Mouse (Mus musculus) Patski (cell line): ENCODE results near the gene Inhbb. TPM values are rescaled to one million over a fixed set of nuclear protein-coding genes. Genes with fewer than 3 reads are reported as not detected.
A peak's percentile ranks its signal among the peaks of the same experiment; 100 is the strongest.

Source experiments
- ATAC-seq: fragments of 100-300 bp; one replicate; pipeline ENCODE4 v1.8.0; 2021
- CTCF ChIA-PET: fragments of 350-600 bp; sonication (Branson Sonifier 250); formaldehyde crosslinking; loops from one replicate; lab custom pipeline; 2022; ENCODE audit warnings: inconsistent platforms; lab: Charles Lee
- POLR2A ChIA-PET: fragments of 350-600 bp; sonication (Branson Sonifier 250); formaldehyde crosslinking; loops from one replicate; lab custom pipeline; 2022; ENCODE audit warnings: antibody characterized with exemption, inconsistent platforms; lab: Charles Lee
- DNase-seq: peaks from one replicate; pipeline ENCODE4 v3.0.0-alpha.2; 2011; ENCODE audit warnings: low read depth, low spot score
- H3K27me3 ChIP-seq: fragments of 371-371 bp; one replicate; pipeline ENCODE4 v1.5.1; 2021
- CTCF ChIP-seq: fragments of 100-300 bp; IDR thresholded peaks from one replicate; pipeline ENCODE4 v1.5.1; 2021
- in situ Hi-C: fragments of 300-500 bp; cut with MboI; formaldehyde crosslinking; loops from 3 replicates; pipeline ENCODE4 v1.11.1; 2018; ENCODE audit warnings: low pct_unique_long_range_greater_than_20kb, mixed read lengths
- polyA plus RNA-seq: library from polyadenylated mRNA; unstranded; gene quantifications from one replicate; pipeline ENCODE4 v1.2.3, GENCODE M21; 2021

Inhbb gene
- 24.6 TPM for polyA plus RNA-seq

- CTCF ChIA-PET = interaction anchor here (1.0 kb wide), 1 partner anchor 327 kb away, joined by 4 read pairs; no protein-coding TSS in a partner anchor
- no peaks in the 10 kb centered on the region for H3K27me3 ChIP-seq
- no peak for TF ChIP-seq CTCF
- POLR2A ChIA-PET = interaction anchor here (0.6 to 1.0 kb wide), 3 partner anchors 15 to 634 kb away, joined by 3 read pairs; no protein-coding TSS in a partner anchor
- peak; percentile 32 for ATAC-seq
- in situ Hi-C loops = loop anchor here (5.0 kb wide), 2 partner anchors 79 to 329 kb away; no protein-coding TSS in a partner anchor
- DNase-seq = no peak
Measured at GRCm38 (mm10) chr1:119421576-119422421, at the start of gene Inhbb. Gene Inhbb (minus strand): TSS chr1:119422248.

DNA sequence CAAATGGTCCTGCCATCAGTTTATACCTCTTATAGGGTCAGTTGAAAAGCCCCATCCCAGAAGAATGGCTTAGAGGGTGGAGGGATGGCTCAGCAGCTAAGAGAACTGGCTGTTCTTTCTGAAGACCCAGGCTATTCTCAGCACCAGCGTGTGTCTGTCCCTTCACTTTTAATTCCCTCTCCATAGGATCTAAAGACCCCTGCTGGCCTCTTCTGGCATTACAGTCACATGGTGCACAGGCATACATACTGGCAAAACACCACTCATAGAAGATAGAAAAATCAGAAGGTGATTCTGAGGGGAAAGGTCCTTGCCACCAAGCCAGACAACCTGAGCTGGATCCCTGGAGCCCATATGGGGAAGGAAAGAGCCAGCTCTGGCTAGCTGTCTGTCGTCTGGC lies 41.3 kb upstream of the Inhbb start:
- DNase-seq (no peak), ATAC-seq (peak; percentile 69)
- in situ Hi-C loops = loop anchor here (5.0 to 10.0 kb wide), 3 partner anchors 211 to 689 kb away; no protein-coding TSS in a partner anchor
- ChIA-PET POLR2A (no interaction called here), CTCF (interaction anchor here (0.9 to 1.5 kb wide), 8 partner anchors 12 to 392 kb away, joined by 3 to 8 read pairs (median 4); no protein-coding TSS in a partner anchor)
- H3K27me3 ChIP-seq = no peaks in the 10 kb centered on the region
- TF ChIP-seq CTCF = peak; percentile 83

GRCm38 (mm10) chr1:119460062-119460461 lies 38.0 kb upstream of the Inhbb start:
- ChIA-PET CTCF (interaction anchor here (1.5 to 7.0 kb wide), 2 partner anchors 35 to 375 kb away, joined by 5 to 53 read pairs; no protein-coding TSS in a partner anchor), POLR2A (interaction anchor here (0.6 kb wide), 3 partner anchors 19 to 370 kb away, joined by 3 to 8 read pairs (median 4); no protein-coding TSS in a partner anchor)
- no peak for TF ChIP-seq CTCF
- no peaks in the 10 kb centered on the region for H3K27me3 ChIP-seq
- in situ Hi-C loops = loop anchor here (5.0 to 10.0 kb wide), 3 partner anchors 215 to 685 kb away; no protein-coding TSS in a partner anchor
- DNase-seq (no peak), ATAC-seq (no peak)

DNA sequence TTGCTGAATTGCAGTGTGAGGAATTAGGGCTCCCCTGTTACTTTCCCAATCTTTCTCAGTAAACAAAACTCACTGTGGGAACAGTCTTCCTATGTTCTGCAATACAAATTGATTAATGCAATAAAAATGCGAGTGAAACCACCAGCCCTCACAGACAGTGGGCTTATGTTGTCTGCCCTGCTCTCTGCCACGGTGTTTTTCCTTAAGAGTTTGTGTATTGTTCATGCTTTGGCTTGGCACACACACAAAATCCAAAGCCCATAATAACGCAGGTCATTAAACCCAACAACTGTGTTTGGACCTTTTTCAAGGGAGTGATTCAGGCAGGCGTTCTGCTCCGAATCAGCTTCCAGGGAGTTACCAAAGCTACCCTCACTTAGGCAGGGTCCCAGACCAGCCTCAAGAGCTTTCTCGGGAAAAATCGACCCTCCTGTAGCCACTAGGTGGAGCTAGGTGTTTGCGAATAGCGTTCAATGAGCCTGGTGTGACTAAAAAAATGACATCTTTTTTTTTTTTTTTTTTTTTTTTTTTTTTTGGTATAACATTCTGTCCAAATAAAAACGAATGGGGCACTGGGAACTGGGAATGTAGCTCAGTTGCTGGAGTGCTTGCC lies 36.1 kb upstream of the Inhbb start:
- DNase-seq = peak; percentile 88
- in situ Hi-C loops = no loop called here
- H3K27me3 ChIP-seq = no peaks in the 10 kb centered on the region
- TF ChIP-seq CTCF = peak; percentile 76
- ATAC-seq = peak; percentile 86
- ChIA-PET CTCF (interaction anchor here (0.6 to 7.0 kb wide), 20 partner anchors 10 to 560 kb away, joined by 3 to 53 read pairs (median 3); partner anchors contain the start of gene Ralb), POLR2A (interaction anchor here (0.7 to 1.0 kb wide), 4 partner anchors 15 to 382 kb away, joined by 4 to 8 read pairs (median 5); no protein-coding TSS in a partner anchor)

- ChIA-PET CTCF (interaction anchor here (1.1 to 7.0 kb wide), 4 partner anchors 27 to 372 kb away, joined by 3 to 53 read pairs (median 4); no protein-coding TSS in a partner anchor), POLR2A (no interaction called here)
- in situ Hi-C loops = no loop called here
- peak; percentile 25 for DNase-seq
- TF ChIP-seq CTCF = no peak
- no peaks in the 10 kb centered on the region for H3K27me3 ChIP-seq
- ATAC-seq = no peak
Measured at GRCm38 (mm10) chr1:119457528-119457855, 35.4 kb upstream of the Inhbb start.

GRCm38 (mm10) chr1:119456671-119457527 lies 34.9 kb upstream of the Inhbb start:
- DNase-seq (no peak), ATAC-seq (no peak)
- CTCF ChIA-PET = interaction anchor here (1.1 to 7.0 kb wide), 4 partner anchors 28 to 372 kb away, joined by 3 to 53 read pairs (median 4); no protein-coding TSS in a partner anchor
- POLR2A ChIA-PET = no interaction called here
- in situ Hi-C loops = no loop called here
- H3K27me3 ChIP-seq = no peaks in the 10 kb centered on the region
- TF ChIP-seq CTCF = no peak

DNA sequence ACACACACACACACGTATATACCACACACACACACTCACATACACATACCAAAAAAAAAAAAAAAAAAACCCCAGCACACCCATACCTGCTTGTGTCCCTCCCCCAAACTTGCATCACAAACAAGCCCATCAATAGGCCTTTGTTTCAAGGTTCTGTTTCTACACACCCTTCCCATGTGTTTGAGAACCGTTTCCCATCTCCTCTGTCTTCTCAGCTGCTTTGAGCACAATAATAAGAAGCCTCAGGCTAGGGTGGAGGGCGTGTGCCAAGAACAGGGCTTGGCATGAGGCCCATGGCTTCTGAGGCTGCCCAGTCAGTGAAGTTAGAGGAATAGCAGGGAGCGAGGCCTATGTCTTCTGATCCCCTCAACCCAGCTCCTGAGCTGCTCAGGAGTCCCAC lies 31.7 kb upstream of the Inhbb start:
- no peak for ATAC-seq
- in situ Hi-C loops = no loop called here
- CTCF ChIA-PET = interaction anchor here (0.8 to 7.0 kb wide), 2 partner anchors 39 to 368 kb away, joined by 3 to 53 read pairs; no protein-coding TSS in a partner anchor
- H3K27me3 ChIP-seq = peaks cover under 1% of the 10 kb centered on the region
- POLR2A ChIA-PET = interaction anchor here (0.7 to 0.8 kb wide), 4 partner anchors 259 to 804 kb away, joined by 3 to 6 read pairs (median 6); no protein-coding TSS in a partner anchor
- no peak for TF ChIP-seq CTCF
- peak; percentile 37 for DNase-seq

GRCm38 (mm10) chr1:119451417-119451816 lies 29.4 kb upstream of the Inhbb start:
- TF ChIP-seq CTCF = no peak
- H3K27me3 ChIP-seq = peaks cover 14% of the 10 kb centered on the region
- in situ Hi-C loops = no loop called here
- no peak for ATAC-seq
- CTCF ChIA-PET = no interaction called here
- POLR2A ChIA-PET = no interaction called here
- no peak for DNase-seq

DNA sequence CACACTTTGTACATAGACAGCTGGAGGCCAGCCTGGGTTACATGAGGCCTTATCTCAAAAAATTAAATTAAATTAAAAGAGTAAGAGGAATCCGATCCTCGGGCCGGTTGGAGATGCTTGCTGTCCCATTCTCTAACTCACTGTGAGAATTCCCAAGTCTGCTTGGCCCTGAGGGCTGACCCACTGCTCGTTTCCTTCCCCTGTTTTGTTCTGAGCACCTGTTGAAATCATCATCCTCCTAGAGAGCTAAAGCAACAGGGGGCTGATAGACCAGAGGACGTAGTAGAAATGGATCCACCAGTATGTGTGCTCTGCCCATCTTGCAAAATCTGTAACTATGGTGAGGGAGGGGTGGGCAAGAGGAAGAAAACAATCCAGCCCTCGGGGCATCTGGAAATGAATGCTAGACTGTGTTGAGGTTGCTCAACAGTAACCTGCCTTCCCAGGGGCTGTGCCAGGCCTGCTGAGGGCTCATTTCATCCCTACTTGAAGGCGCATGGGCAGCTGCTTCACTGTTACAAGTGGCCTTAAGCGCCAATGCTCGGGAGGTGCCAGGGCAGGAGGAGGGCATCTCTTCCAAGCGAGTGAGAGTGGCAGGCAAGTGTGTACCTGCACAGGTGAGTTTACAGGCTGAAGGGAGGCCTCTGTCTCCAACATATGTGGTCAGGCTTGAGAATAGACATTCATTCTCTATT lies 28.8 kb upstream of the Inhbb start:
- DNase-seq = no peak
- in situ Hi-C loops = no loop called here
- peaks cover 14% of the 10 kb centered on the region for H3K27me3 ChIP-seq
- ChIA-PET CTCF (no interaction called here), POLR2A (no interaction called here)
- no peak for ATAC-seq
- TF ChIP-seq CTCF = no peak
